ENCODE assay signal across 17 mouse cellular contexts in genomic region chr14:37306622-37307274, GRCm38 (mm10).
DNase-seq lines count a peak whose midpoint lies in the region; ATAC-seq lines count a peak whose summit lies in the region.
"Had no signal": no experiment of that assay in that cellular context is flagged by ENCODE, and none has a peak within 500 bp of the region (broad histone marks: within the 10 kb centered on the region; RNA-seq: fewer than 3 reads in every experiment).

No protein-coding gene starts in this region.

- no peak overlapping the region for H3K27ac ChIP-seq in heart, embryonic 11.5 days (ENCODE audit: low read depth, low read length)
- H3K27ac ChIP-seq in midbrain, embryonic 14.5 days (replicated peaks; ENCODE audit: low read depth, low read length) = no peak overlapping the region
- no peak overlapping the region for H3K27ac ChIP-seq in midbrain, embryonic 10.5 days (replicated peaks)
- no peak overlapping the region; the same call in 1 of the 2 replicates for H3K27ac ChIP-seq in embryonic facial prominence, embryonic 13.5 days
- H3K27ac ChIP-seq in hindbrain, embryonic 16.5 days (ENCODE audit: low read depth, low read length) = no peak overlapping the region
- H3K27ac ChIP-seq in liver, embryonic 11.5 days (ENCODE audit: low read depth, low read length) = no peak overlapping the region
- H3K27ac ChIP-seq: limb, embryonic 15.5 days had no signal

- no peaks in the 10 kb centered on the region for H3K27me3 ChIP-seq in heart, embryonic 11.5 days (ENCODE audit: control insufficient read depth, insufficient read depth, low read length)
- no peaks in the 10 kb centered on the region for H3K27me3 ChIP-seq in midbrain, embryonic 14.5 days (ENCODE audit: control insufficient read depth, insufficient read depth, low read length)
- H3K27me3 ChIP-seq in midbrain, embryonic 10.5 days (ENCODE audit: low read depth, poor library complexity, severe bottlenecking) = no peaks in the 10 kb centered on the region
- no peaks in the 10 kb centered on the region for H3K27me3 ChIP-seq in embryonic facial prominence, embryonic 13.5 days
- H3K27me3 ChIP-seq in hindbrain, embryonic 16.5 days (replicated peaks; ENCODE audit: control insufficient read depth, insufficient read depth, low read length) = no peaks in the 10 kb centered on the region
- H3K27me3 ChIP-seq in liver, embryonic 11.5 days (replicated peaks; ENCODE audit: control insufficient read depth, insufficient read depth, low read length) = no peaks in the 10 kb centered on the region
- H3K27me3 ChIP-seq: limb, embryonic 15.5 days had no signal

- WGBS in heart, embryonic 11.5 days (ENCODE audit: insufficient replicate concordance) = 56% methylated on average over 2 of the region's 2 CpGs
- WGBS in midbrain, embryonic 14.5 days = 56% methylated on average over 2 of the region's 2 CpGs
- 74% methylated on average over 2 of the region's 2 CpGs for WGBS in midbrain, embryonic 10.5 days
- 27% methylated on average over 2 of the region's 2 CpGs for WGBS in embryonic facial prominence, embryonic 13.5 days
- WGBS in hindbrain, embryonic 16.5 days = 46% methylated on average over 2 of the region's 2 CpGs
- WGBS in liver, embryonic 11.5 days = 47% methylated on average over 2 of the region's 2 CpGs

- peak; percentile 11 for DNase-seq in heart, adult 8-10 months (ENCODE audit: low spot score)
- DNase-seq in midbrain, embryonic 14.5 days = peak; percentile 37
- DNase-seq in midbrain, embryonic 10.5 days (ENCODE audit: low spot score) = no peak
- DNase-seq in liver, embryonic 11.5 days (ENCODE audit: low spot score) = no peak
- no peak for DNase-seq in cerebellum, adult 18-20 months
- DNase-seq: cerebellum, adult 9-11 months; heart, postnatal 4 days; liver, postnatal 0 days; lung, postnatal 36 days; right cerebral cortex, postnatal 4 days; thymus, adult 2 months had no signal

- no peaks in the 10 kb centered on the region for H3K36me3 ChIP-seq in heart, embryonic 11.5 days (ENCODE audit: control insufficient read depth, insufficient read depth, low read length)
- H3K36me3 ChIP-seq in midbrain, embryonic 14.5 days (ENCODE audit: control insufficient read depth, insufficient read depth, low read length) = no peaks in the 10 kb centered on the region
- H3K36me3 ChIP-seq in midbrain, embryonic 10.5 days = no peaks in the 10 kb centered on the region
- H3K36me3 ChIP-seq in embryonic facial prominence, embryonic 13.5 days = no peaks in the 10 kb centered on the region
- H3K36me3 ChIP-seq in hindbrain, embryonic 16.5 days (ENCODE audit: control insufficient read depth, insufficient read depth, low read length) = no peaks in the 10 kb centered on the region
- no peaks in the 10 kb centered on the region for H3K36me3 ChIP-seq in liver, embryonic 11.5 days (ENCODE audit: control insufficient read depth, insufficient read depth, low read length)
- H3K36me3 ChIP-seq: limb, embryonic 15.5 days had no signal

- no peak for ATAC-seq in heart, embryonic 11.5 days (replicated peaks; ENCODE audit: insufficient number of reproducible peaks, low FRiP score, low TSS enrichment)
- ATAC-seq in midbrain, embryonic 14.5 days (ENCODE audit: low FRiP score, low TSS enrichment) = no peak
- ATAC-seq in embryonic facial prominence, embryonic 13.5 days (ENCODE audit: insufficient number of reproducible peaks, insufficient read depth, low FRiP score, low TSS enrichment, low read depth) = peak; percentile 80
- ATAC-seq in hindbrain, embryonic 16.5 days = peak; percentile 76
- no peak for ATAC-seq in liver, embryonic 11.5 days (replicated peaks; ENCODE audit: low FRiP score)
- ATAC-seq: intestine, embryonic 16.5 days; liver, postnatal 0 days had no signal

- no peaks in the 10 kb centered on the region for H3K9me3 ChIP-seq in heart, embryonic 11.5 days (replicated peaks; ENCODE audit: control insufficient read depth, low read length)
- no peaks in the 10 kb centered on the region for H3K9me3 ChIP-seq in midbrain, embryonic 14.5 days (ENCODE audit: control insufficient read depth, low read length)
- no peaks in the 10 kb centered on the region for H3K9me3 ChIP-seq in midbrain, embryonic 10.5 days (replicated peaks)
- no peaks in the 10 kb centered on the region for H3K9me3 ChIP-seq in embryonic facial prominence, embryonic 13.5 days
- no peaks in the 10 kb centered on the region for H3K9me3 ChIP-seq in hindbrain, embryonic 16.5 days (ENCODE audit: control insufficient read depth, low read length)
- no peaks in the 10 kb centered on the region for H3K9me3 ChIP-seq in liver, embryonic 11.5 days (ENCODE audit: control insufficient read depth, low read length)
- H3K9me3 ChIP-seq: limb, embryonic 15.5 days had no signal

- no peaks in the 10 kb centered on the region for H3K4me1 ChIP-seq in heart, embryonic 11.5 days (ENCODE audit: control insufficient read depth, insufficient read depth, low read length)
- no peaks in the 10 kb centered on the region for H3K4me1 ChIP-seq in midbrain, embryonic 14.5 days (ENCODE audit: control insufficient read depth, insufficient read depth, low read length)
- H3K4me1 ChIP-seq in midbrain, embryonic 10.5 days = no peaks in the 10 kb centered on the region
- peaks cover 8% of the 10 kb centered on the region; the same call in 1 of the 2 replicates for H3K4me1 ChIP-seq in embryonic facial prominence, embryonic 13.5 days
- H3K4me1 ChIP-seq in hindbrain, embryonic 16.5 days (ENCODE audit: control insufficient read depth, insufficient read depth, low read depth, low read length) = no peaks in the 10 kb centered on the region
- no peaks in the 10 kb centered on the region for H3K4me1 ChIP-seq in liver, embryonic 11.5 days (replicated peaks; ENCODE audit: control insufficient read depth, insufficient read depth, low read length)
- H3K4me1 ChIP-seq: limb, embryonic 15.5 days had no signal

- no peak overlapping the region for H3K9ac ChIP-seq in heart, embryonic 11.5 days (ENCODE audit: low read depth, low read length)
- no peak overlapping the region for H3K9ac ChIP-seq in midbrain, embryonic 14.5 days (replicated peaks; ENCODE audit: low read length)
- no peak overlapping the region for H3K9ac ChIP-seq in embryonic facial prominence, embryonic 13.5 days
- H3K9ac ChIP-seq in hindbrain, embryonic 16.5 days (ENCODE audit: low read depth, low read length) = no peak overlapping the region
- no peak overlapping the region for H3K9ac ChIP-seq in liver, embryonic 11.5 days (ENCODE audit: low read depth, low read length)
- H3K9ac ChIP-seq: limb, embryonic 15.5 days; liver, postnatal 0 days had no signal

- no peak overlapping the region for H3K4me2 ChIP-seq in heart, embryonic 11.5 days
- no peak overlapping the region for H3K4me2 ChIP-seq in midbrain, embryonic 14.5 days (ENCODE audit: low read length)
- H3K4me2 ChIP-seq in embryonic facial prominence, embryonic 13.5 days = no peak overlapping the region
- no peak overlapping the region for H3K4me2 ChIP-seq in hindbrain, embryonic 16.5 days (ENCODE audit: low read length)
- no peak overlapping the region for H3K4me2 ChIP-seq in liver, embryonic 11.5 days
- H3K4me2 ChIP-seq: limb, embryonic 15.5 days had no signal

- no peak overlapping the region for H3K4me3 ChIP-seq in heart, embryonic 11.5 days (ENCODE audit: low read depth, low read length)
- no peak overlapping the region for H3K4me3 ChIP-seq in midbrain, embryonic 14.5 days (replicated peaks; ENCODE audit: low read depth, low read length)
- no peak overlapping the region for H3K4me3 ChIP-seq in midbrain, embryonic 10.5 days
- H3K4me3 ChIP-seq in embryonic facial prominence, embryonic 13.5 days = no peak overlapping the region
- H3K4me3 ChIP-seq in hindbrain, embryonic 16.5 days (ENCODE audit: low read length) = no peak overlapping the region
- no peak overlapping the region for H3K4me3 ChIP-seq in liver, embryonic 11.5 days (ENCODE audit: low read depth, low read length)
- H3K4me3 ChIP-seq: erythroblast, embryonic 14.5 days; limb, embryonic 15.5 days had no signal

Comparison
In these comparisons a context has a peak if more than half of its experiments do, and no peak if none do; other contexts are left out.
1. DNase-seq: peak in heart, adult 8-10 months (single experiment) and midbrain, embryonic 14.5 days (single experiment); none in midbrain, embryonic 10.5 days (single experiment), liver, embryonic 11.5 days (single experiment) and cerebellum, adult 18-20 months (0 of 2).
2. ATAC-seq: peak in embryonic facial prominence, embryonic 13.5 days (single experiment) and hindbrain, embryonic 16.5 days (single experiment); none in heart, embryonic 11.5 days (single experiment), midbrain, embryonic 14.5 days (single experiment) and liver, embryonic 11.5 days (single experiment).